Mouse (Mus musculus): ENCODE data around the gene Gria4. TPM values are rescaled to one million over a fixed set of nuclear protein-coding genes. Genes with fewer than 3 reads are reported as not detected.

Gene Gria4
- polyA plus RNA-seq, 1 experiment from 2014 or later, result 1.7 TPM

GRCm38 (mm10) chr9:4680244-4680643 is 115.8 kb downstream of the Gria4 start:
- Histone ChIP-seq H3K27me3 (no peaks in the 10 kb centered on the region), H3K27ac (replicated peaks) (no peak overlapping the region), H3K9ac (no peak overlapping the region), H3K4me3 (replicated peaks) (no peak overlapping the region), H3K4me2 (replicated peaks) (no peak overlapping the region), H3K36me3 (no peaks in the 10 kb centered on the region), H3K4me1 (no peaks in the 10 kb centered on the region), H3K9me3 (replicated peaks) (no peaks in the 10 kb centered on the region)
- WGBS, result 52% methylated on average over 2 of the region's 2 CpGs
- ATAC-seq (ENCODE audit: insufficient number of reproducible peaks, low FRiP score, low TSS enrichment, low read depth), result no peak

GRCm38 (mm10) chr9:4679099-4679498 is 116.9 kb downstream of the Gria4 start:
- ATAC-seq (ENCODE audit: insufficient number of reproducible peaks, low FRiP score, low TSS enrichment, low read depth), result no peak
- no peak overlapping the region for H3K4me3 ChIP-seq (replicated peaks)
- no peak overlapping the region for H3K9ac ChIP-seq
- no peaks in the 10 kb centered on the region for H3K36me3 ChIP-seq
- no peaks in the 10 kb centered on the region for H3K4me1 ChIP-seq
- H3K9me3 ChIP-seq (replicated peaks), result no peaks in the 10 kb centered on the region
- 69% methylated on average over 1 of the region's 1 CpGs for WGBS
- no peak overlapping the region for H3K4me2 ChIP-seq (replicated peaks)
- H3K27ac ChIP-seq (replicated peaks), result no peak overlapping the region
- no peaks in the 10 kb centered on the region for H3K27me3 ChIP-seq

DNA sequence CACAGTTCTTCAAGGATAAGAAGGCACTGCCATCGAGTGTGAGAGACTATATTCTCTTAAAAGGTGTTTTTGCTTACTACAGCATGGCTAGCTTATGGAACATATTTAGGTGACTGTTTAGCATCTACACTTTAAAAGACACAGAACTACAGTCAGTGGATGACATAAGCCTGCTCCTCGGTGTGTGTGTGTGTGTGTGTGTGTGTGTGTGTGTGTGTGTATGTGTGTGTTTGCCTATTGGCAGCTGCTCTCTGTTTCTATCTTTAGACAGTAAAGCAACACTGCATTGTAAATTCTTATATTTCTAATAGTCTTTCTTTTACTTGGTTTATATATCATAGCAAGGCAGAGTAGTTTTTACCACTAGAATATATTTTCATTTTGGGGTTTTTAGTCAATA is 130.3 kb downstream of the Gria4 start:
- 83% methylated on average over 2 of the region's 2 CpGs for WGBS
- ATAC-seq (ENCODE audit: insufficient number of reproducible peaks, low FRiP score, low TSS enrichment, low read depth), result no peak
- H3K4me2 ChIP-seq (replicated peaks), result no peak overlapping the region
- H3K9me3 ChIP-seq (replicated peaks), result no peaks in the 10 kb centered on the region
- H3K27me3 ChIP-seq, result no peaks in the 10 kb centered on the region
- no peak overlapping the region for H3K27ac ChIP-seq (replicated peaks)
- H3K4me3 ChIP-seq (replicated peaks), result no peak overlapping the region
- H3K9ac ChIP-seq, result no peak overlapping the region
- H3K36me3 ChIP-seq, result no peaks in the 10 kb centered on the region
- H3K4me1 ChIP-seq, result no peaks in the 10 kb centered on the region

GRCm38 (mm10) chr9:4662421-4662820 is 133.6 kb downstream of the Gria4 start:
- 81% methylated on average over 1 of the region's 1 CpGs for WGBS
- Histone ChIP-seq H3K27me3 (no peaks in the 10 kb centered on the region), H3K4me1 (no peaks in the 10 kb centered on the region), H3K27ac (replicated peaks) (no peak overlapping the region), H3K4me3 (replicated peaks) (no peak overlapping the region), H3K36me3 (no peaks in the 10 kb centered on the region), H3K9me3 (replicated peaks) (no peaks in the 10 kb centered on the region), H3K4me2 (replicated peaks) (no peak overlapping the region), H3K9ac (no peak overlapping the region)
- no peak for ATAC-seq (ENCODE audit: insufficient number of reproducible peaks, low FRiP score, low TSS enrichment, low read depth)

DNA sequence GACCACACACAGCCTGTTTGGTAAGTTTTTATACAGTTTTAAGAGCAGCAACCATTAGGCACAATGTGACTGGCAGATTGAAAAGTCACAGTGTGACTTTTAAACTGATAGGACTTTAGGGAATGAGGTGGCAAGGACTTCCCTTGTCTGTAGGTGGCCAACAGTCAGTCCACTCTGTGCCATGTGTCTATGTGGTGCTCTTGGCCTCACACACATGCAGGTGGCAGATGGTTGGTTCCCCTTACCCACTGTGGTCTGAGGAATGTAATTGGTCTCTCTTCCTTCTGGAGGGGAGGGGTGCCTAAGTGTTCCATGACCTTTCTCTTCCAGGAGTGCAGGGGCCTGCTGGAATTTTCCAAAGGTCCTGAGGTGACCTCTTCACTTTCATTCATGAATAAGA is 137.1 kb downstream of the Gria4 start:
- Histone ChIP-seq H3K4me1 (no peaks in the 10 kb centered on the region), H3K4me3 (replicated peaks) (no peak overlapping the region), H3K27me3 (no peaks in the 10 kb centered on the region), H3K4me2 (replicated peaks) (no peak overlapping the region), H3K36me3 (no peaks in the 10 kb centered on the region), H3K9me3 (replicated peaks) (no peaks in the 10 kb centered on the region), H3K27ac (replicated peaks) (no peak overlapping the region), H3K9ac (no peak overlapping the region)
- ATAC-seq (ENCODE audit: insufficient number of reproducible peaks, low FRiP score, low TSS enrichment, low read depth), result no peak

GRCm38 (mm10) chr9:4654333-4654732 is 141.7 kb downstream of the Gria4 start:
- no peaks in the 10 kb centered on the region for H3K36me3 ChIP-seq
- H3K27ac ChIP-seq (replicated peaks), result no peak overlapping the region
- H3K4me3 ChIP-seq (replicated peaks), result no peak overlapping the region
- H3K9ac ChIP-seq, result no peak overlapping the region
- H3K9me3 ChIP-seq (replicated peaks), result no peaks in the 10 kb centered on the region
- no peak overlapping the region for H3K4me2 ChIP-seq (replicated peaks)
- no peaks in the 10 kb centered on the region for H3K27me3 ChIP-seq
- ATAC-seq (ENCODE audit: insufficient number of reproducible peaks, low FRiP score, low TSS enrichment, low read depth), result no peak
- no peaks in the 10 kb centered on the region for H3K4me1 ChIP-seq
- 63% methylated on average over 1 of the region's 1 CpGs for WGBS

- no peak overlapping the region for H3K4me3 ChIP-seq (replicated peaks)
- H3K27ac ChIP-seq (replicated peaks), result no peak overlapping the region
- no peaks in the 10 kb centered on the region for H3K27me3 ChIP-seq
- no peaks in the 10 kb centered on the region for H3K9me3 ChIP-seq (replicated peaks)
- H3K4me1 ChIP-seq, result no peaks in the 10 kb centered on the region
- ATAC-seq (ENCODE audit: insufficient number of reproducible peaks, low FRiP score, low TSS enrichment, low read depth), result no peak
- H3K9ac ChIP-seq, result no peak overlapping the region
- WGBS, result 66% methylated on average over 2 of the region's 2 CpGs
- H3K36me3 ChIP-seq, result no peaks in the 10 kb centered on the region
- H3K4me2 ChIP-seq (replicated peaks), result no peak overlapping the region
Measured at GRCm38 (mm10) chr9:4639192-4639900, 156.7 kb downstream of the Gria4 start.

DNA sequence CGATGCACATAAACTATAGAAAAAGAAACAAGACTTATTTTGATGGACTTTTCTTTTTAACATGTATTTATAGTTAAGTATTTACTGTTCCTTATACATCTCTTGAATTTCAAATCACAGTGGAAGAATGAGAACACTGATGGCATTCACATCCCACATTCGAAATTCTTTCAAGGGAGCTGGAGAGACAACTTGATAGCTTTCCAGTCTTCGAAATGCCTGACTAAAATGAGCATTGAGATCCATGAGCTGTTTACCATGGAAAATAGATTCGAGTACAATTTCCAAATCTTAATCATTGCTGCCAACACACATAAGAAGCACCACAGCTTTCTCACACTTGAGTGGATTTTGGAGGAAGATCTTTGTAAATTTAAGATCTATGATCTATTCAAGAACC is 164.1 kb downstream of the Gria4 start:
- Histone ChIP-seq H3K4me2 (replicated peaks) (no peak overlapping the region), H3K27ac (replicated peaks) (no peak overlapping the region), H3K27me3 (no peaks in the 10 kb centered on the region), H3K36me3 (no peaks in the 10 kb centered on the region), H3K4me1 (no peaks in the 10 kb centered on the region), H3K9me3 (replicated peaks) (no peaks in the 10 kb centered on the region), H3K9ac (no peak overlapping the region), H3K4me3 (replicated peaks) (no peak overlapping the region)
- 78% methylated on average over 4 of the region's 4 CpGs for WGBS
- ATAC-seq (ENCODE audit: insufficient number of reproducible peaks, low FRiP score, low TSS enrichment, low read depth), result no peak

DNA sequence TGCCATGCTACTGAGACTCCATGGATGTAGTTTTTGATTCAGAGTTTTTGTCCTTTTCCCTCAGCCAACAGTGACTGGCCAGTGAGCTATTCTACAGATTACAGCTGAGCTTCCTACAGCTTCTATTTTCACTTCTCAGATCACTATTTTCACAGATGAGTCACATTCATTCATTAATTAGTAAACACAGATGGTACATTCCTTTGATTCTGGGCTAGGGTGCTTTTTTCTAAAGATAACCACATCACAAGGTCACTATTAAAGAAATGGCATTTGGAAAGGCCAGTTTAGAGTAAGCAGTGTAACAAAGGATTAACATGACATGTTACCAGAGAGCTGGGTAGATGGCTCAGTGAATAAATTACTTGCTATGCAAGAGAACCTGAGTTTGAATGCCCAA is 180.7 kb downstream of the Gria4 start:
- Histone ChIP-seq H3K9me3 (replicated peaks) (no peaks in the 10 kb centered on the region), H3K27ac (replicated peaks) (no peak overlapping the region), H3K27me3 (no peaks in the 10 kb centered on the region), H3K4me2 (replicated peaks) (no peak overlapping the region), H3K9ac (no peak overlapping the region), H3K4me1 (no peaks in the 10 kb centered on the region), H3K36me3 (no peaks in the 10 kb centered on the region), H3K4me3 (replicated peaks) (no peak overlapping the region)
- ATAC-seq (ENCODE audit: insufficient number of reproducible peaks, low FRiP score, low TSS enrichment, low read depth), result no peak

GRCm38 (mm10) chr9:4605354-4605753 is 190.7 kb downstream of the Gria4 start:
- H3K4me2 ChIP-seq (replicated peaks), result no peak overlapping the region
- H3K27me3 ChIP-seq, result no peaks in the 10 kb centered on the region
- no peaks in the 10 kb centered on the region for H3K36me3 ChIP-seq
- no peak overlapping the region for H3K9ac ChIP-seq
- H3K9me3 ChIP-seq (replicated peaks), result no peaks in the 10 kb centered on the region
- H3K4me1 ChIP-seq, result no peaks in the 10 kb centered on the region
- 75% methylated on average over 3 of the region's 3 CpGs for WGBS
- H3K4me3 ChIP-seq (replicated peaks), result no peak overlapping the region
- no peak overlapping the region for H3K27ac ChIP-seq (replicated peaks)
- no peak for ATAC-seq (ENCODE audit: insufficient number of reproducible peaks, low FRiP score, low TSS enrichment, low read depth)

DNA sequence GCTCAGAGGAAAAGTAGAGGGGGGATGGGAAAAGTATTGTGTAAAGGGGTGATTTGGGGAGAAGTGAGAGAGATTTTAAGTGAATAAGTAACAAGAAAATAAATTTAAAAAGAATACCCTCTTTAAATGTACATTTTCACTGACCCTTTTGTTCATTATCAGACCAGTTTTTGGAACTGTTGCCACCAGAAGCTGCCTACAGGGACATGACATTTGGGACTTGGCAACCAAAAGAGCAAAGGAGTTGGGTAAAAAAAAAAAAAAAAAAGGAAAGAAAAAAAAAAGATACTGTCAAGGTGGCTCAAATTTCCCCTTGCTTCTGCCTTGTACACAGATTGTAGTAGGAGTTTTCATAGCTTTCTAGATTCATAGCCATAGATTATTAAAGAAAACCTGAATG is 191.8 kb downstream of the Gria4 start:
- no peaks in the 10 kb centered on the region for H3K9me3 ChIP-seq (replicated peaks)
- H3K27ac ChIP-seq (replicated peaks), result no peak overlapping the region
- no peaks in the 10 kb centered on the region for H3K4me1 ChIP-seq
- H3K36me3 ChIP-seq, result no peaks in the 10 kb centered on the region
- H3K4me2 ChIP-seq (replicated peaks), result no peak overlapping the region
- no peaks in the 10 kb centered on the region for H3K27me3 ChIP-seq
- no peak overlapping the region for H3K4me3 ChIP-seq (replicated peaks)
- no peak overlapping the region for H3K9ac ChIP-seq
- no peak for ATAC-seq (ENCODE audit: insufficient number of reproducible peaks, low FRiP score, low TSS enrichment, low read depth)

GRCm38 (mm10) chr9:4601788-4602187 is 194.2 kb downstream of the Gria4 start:
- H3K9ac ChIP-seq, result no peak overlapping the region
- H3K4me1 ChIP-seq, result no peaks in the 10 kb centered on the region
- no peak overlapping the region for H3K27ac ChIP-seq (replicated peaks)
- H3K4me3 ChIP-seq (replicated peaks), result no peak overlapping the region
- H3K27me3 ChIP-seq, result no peaks in the 10 kb centered on the region
- H3K9me3 ChIP-seq (replicated peaks), result no peaks in the 10 kb centered on the region
- no peaks in the 10 kb centered on the region for H3K36me3 ChIP-seq
- H3K4me2 ChIP-seq (replicated peaks), result no peak overlapping the region
- no peak for ATAC-seq (ENCODE audit: insufficient number of reproducible peaks, low FRiP score, low TSS enrichment, low read depth)
- WGBS, result 74% methylated on average over 2 of the region's 2 CpGs
